Mouse (Mus musculus) limb, embryonic 10.5 days (tissue): ENCODE results near the gene Chd8. TPM values are rescaled to one million over a fixed set of nuclear protein-coding genes. Genes with fewer than 3 reads are reported as not detected.

Experiments used
- polyA plus RNA-seq: library from polyadenylated mRNA; unstranded; fragments of >200 nt; fragmentation: Nextera tagmentation; extraction: Ambion mirVana; gene quantifications from 2 replicates; pipeline ENCODE4 v1.2.1, GENCODE M21; 2016

Gene Chd8
- polyA plus RNA-seq, 1 experiment from 2014 or later, result 49.6 TPM

Other genes with a start within 250 kb of the Chd8 start
- 0.41 and 0.66 TPM in 2 replicates for gene Tmem253, start 242.1 kb downstream of the Chd8 start, polyA plus RNA-seq
- 45.6 and 51.1 TPM in 2 replicates for gene Zfp219, start 237.0 kb downstream of the Chd8 start, polyA plus RNA-seq
- not detected in 2 replicates for gene Olfr221, start 215.3 kb downstream of the Chd8 start, polyA plus RNA-seq
- 898 and 916 TPM in 2 replicates for gene Hnrnpc, start 153.8 kb downstream of the Chd8 start, polyA plus RNA-seq
- 116 and 121 TPM in 2 replicates for gene Rpgrip1, start 147.1 kb downstream of the Chd8 start, polyA plus RNA-seq
- 78.5 and 84.5 TPM in 2 replicates for gene Supt16, start 60.4 kb downstream of the Chd8 start, polyA plus RNA-seq
- gene Tox4, start 21.4 kb upstream of the Chd8 start, polyA plus RNA-seq, result 49.3 and 56.6 TPM in 2 replicates
- 20.8 and 21.8 TPM in 2 replicates for gene Rab2b, start 21.8 kb upstream of the Chd8 start, polyA plus RNA-seq
- gene Mettl3, start 47.3 kb upstream of the Chd8 start, polyA plus RNA-seq, result 58.6 and 64.5 TPM in 2 replicates
- gene Sall2, start 71.0 kb upstream of the Chd8 start, polyA plus RNA-seq, result 30.8 and 36.1 TPM in 2 replicates
- not detected in 2 replicates for gene Olfr1513, start 98.6 kb upstream of the Chd8 start, polyA plus RNA-seq
- gene Olfr1512, start 121.4 kb upstream of the Chd8 start, polyA plus RNA-seq, result not detected in 2 replicates
- not detected in 2 replicates for gene Olfr1511, start 139.6 kb upstream of the Chd8 start, polyA plus RNA-seq
- not detected in 2 replicates for gene Olfr1510, start 156.6 kb upstream of the Chd8 start, polyA plus RNA-seq
- not detected in 2 replicates for gene Olfr1509, start 185.2 kb upstream of the Chd8 start, polyA plus RNA-seq
- gene Olfr1508, start 209.7 kb upstream of the Chd8 start, polyA plus RNA-seq, result not detected in 2 replicates
- gene Olfr1507, start 238.0 kb upstream of the Chd8 start, polyA plus RNA-seq, result not detected in 2 replicates